Mouse (Mus musculus) ES-Bruce4 (cell line): ENCODE data around the gene Boll. TPM values are rescaled to one million over a fixed set of nuclear protein-coding genes. Genes with fewer than 3 reads are reported as not detected.

ENCODE experiments used
- H3K27ac ChIP-seq: 2 replicates; pipeline ENCODE4 v1.5.1; 2012; ENCODE audit warnings: low read length, inconsistent platforms; ENCODE audit not compliant: insufficient read depth
- H3K27me3 ChIP-seq: 2 replicates; pipeline ENCODE4 v1.6.1; 2012; ENCODE audit warnings: mild to moderate bottlenecking, low read length, inconsistent platforms; ENCODE audit not compliant: control insufficient read depth, poor library complexity, insufficient read depth, severe bottlenecking
- H3K36me3 ChIP-seq: 2 replicates; pipeline ENCODE4 v1.6.1; 2012; ENCODE audit warnings: inconsistent platforms, mild to moderate bottlenecking, low read length, moderate library complexity; ENCODE audit not compliant: control insufficient read depth, poor library complexity, insufficient read depth, severe bottlenecking
- H3K4me1 ChIP-seq: one replicate; pipeline ENCODE4 v1.8.1; 2011; ENCODE audit warnings: low read length; ENCODE audit not compliant: control insufficient read depth, insufficient read depth
- H3K4me3 ChIP-seq: 2 replicates; pipeline ENCODE4 v1.5.1; 2011; ENCODE audit warnings: low read depth, mild to moderate bottlenecking, low read length
- H3K9ac ChIP-seq: 2 replicates; pipeline ENCODE4 v1.6.1; 2012; ENCODE audit warnings: low read depth, mild to moderate bottlenecking, inconsistent platforms; ENCODE audit not compliant: poor library complexity, severe bottlenecking
- H3K9me3 ChIP-seq: replicated peaks from 2 replicates; pipeline ENCODE4 v1.6.1; 2012; ENCODE audit warnings: mild to moderate bottlenecking, low read length, inconsistent platforms; ENCODE audit not compliant: control insufficient read depth, poor library complexity, insufficient read depth, severe bottlenecking
- CTCF ChIP-seq: IDR thresholded peaks from one replicate; pipeline ENCODE4 v1.8.1; 2011; ENCODE audit warnings: low read depth, low read length
- EP300 ChIP-seq: IDR thresholded peaks from 2 replicates; pipeline ENCODE4 v1.6.1; 2011; ENCODE audit warnings: low read depth, low read length; ENCODE audit not compliant: insufficient read depth
- POLR2A ChIP-seq: IDR thresholded peaks from one replicate; pipeline ENCODE4 v1.8.1; 2011; ENCODE audit warnings: low read length; ENCODE audit not compliant: insufficient read depth
- polyA plus RNA-seq: library from polyadenylated mRNA; stranded (reverse); fragments of >200 nt; gene quantifications from 2 replicates; pipeline ENCODE4 v1.2.4, GENCODE M21; 2011; ENCODE audit warnings: low read depth; ENCODE audit not compliant: missing spikeins, insufficient read depth, insufficient read length

Gene Boll
- polyA plus RNA-seq, 1 experiment: 1.8 TPM

GRCm38 (mm10) chr1:55265447-55265846, 97.8 kb downstream of the Boll start:
- Histone ChIP-seq H3K27ac (no peak overlapping the region), H3K4me3 (no peak overlapping the region), H3K9me3 (no peaks in the 10 kb centered on the region), H3K4me1 (no peaks in the 10 kb centered on the region), H3K36me3 (no peaks in the 10 kb centered on the region), H3K9ac (no peak overlapping the region), H3K27me3 (no peaks in the 10 kb centered on the region)
- TF ChIP-seq EP300 (no peak), CTCF (no peak), POLR2A (no peak)

GRCm38 (mm10) chr1:55264385-55264784, 98.9 kb downstream of the Boll start:
- no peaks in the 10 kb centered on the region for H3K27me3 ChIP-seq
- H3K36me3 ChIP-seq: no peaks in the 10 kb centered on the region
- no peaks in the 10 kb centered on the region for H3K4me1 ChIP-seq
- H3K27ac ChIP-seq: no peak overlapping the region
- no peak overlapping the region for H3K4me3 ChIP-seq
- no peaks in the 10 kb centered on the region for H3K9me3 ChIP-seq
- no peak overlapping the region for H3K9ac ChIP-seq
- TF ChIP-seq EP300 (no peak), POLR2A (no peak), CTCF (no peak)

GRCm38 (mm10) chr1:55246374-55246773, 116.9 kb downstream of the Boll start:
- Histone ChIP-seq H3K27me3 (no peaks in the 10 kb centered on the region), H3K9ac (no peak overlapping the region), H3K27ac (no peak overlapping the region), H3K9me3 (no peaks in the 10 kb centered on the region), H3K36me3 (no peaks in the 10 kb centered on the region; the same call in none of the 2 replicates), H3K4me1 (no peaks in the 10 kb centered on the region), H3K4me3 (no peak overlapping the region)
- TF ChIP-seq EP300: no peak
- TF ChIP-seq CTCF: no peak
- TF ChIP-seq POLR2A: no peak

GRCm38 (mm10) chr1:55239237-55239636, 124.0 kb downstream of the Boll start:
- no peak overlapping the region for H3K27ac ChIP-seq
- no peak overlapping the region for H3K9ac ChIP-seq
- H3K36me3 ChIP-seq: peaks cover 2% of the 10 kb centered on the region
- no peak for TF ChIP-seq EP300
- no peak for TF ChIP-seq CTCF
- no peak for TF ChIP-seq POLR2A
- H3K27me3 ChIP-seq: no peaks in the 10 kb centered on the region
- H3K4me3 ChIP-seq: no peak overlapping the region
- H3K9me3 ChIP-seq: no peaks in the 10 kb centered on the region
- H3K4me1 ChIP-seq: no peaks in the 10 kb centered on the region

- Histone ChIP-seq H3K36me3 (peaks cover 2% of the 10 kb centered on the region), H3K27me3 (no peaks in the 10 kb centered on the region), H3K9ac (peak overlapping the region; percentile 60)
Measured at GRCm38 (mm10) chr1:55238496-55238895, 124.8 kb downstream of the Boll start.

GRCm38 (mm10) chr1:55237643-55238161, 125.6 kb downstream of the Boll start:
- H3K9ac ChIP-seq: peak overlapping the region; percentile 60
- no peaks in the 10 kb centered on the region for H3K4me1 ChIP-seq
- H3K27me3 ChIP-seq: no peaks in the 10 kb centered on the region
- peak overlapping the region; percentile 72 for H3K4me3 ChIP-seq
- H3K9me3 ChIP-seq: no peaks in the 10 kb centered on the region
- 0 out of 2 replicates have a peak, but pooled peaks cover 2% of the 10 kb centered on the region for H3K36me3 ChIP-seq
- TF ChIP-seq CTCF: no peak
- TF ChIP-seq EP300: no peak
- no peak for TF ChIP-seq POLR2A
- no peak overlapping the region for H3K27ac ChIP-seq

More at GRCm38 (mm10) chr1:55238496-55238895, 124.8 kb downstream of the Boll start:
- TF ChIP-seq CTCF (no peak), POLR2A (no peak), EP300 (no peak)
- Histone ChIP-seq H3K4me1 (no peaks in the 10 kb centered on the region), H3K9me3 (no peaks in the 10 kb centered on the region), H3K4me3 (peak overlapping the region; percentile 72), H3K27ac (no peak overlapping the region)
